In genomic region chr17:44654503-44654902, GRCm38 (mm10) we compare ENCODE assay signal across 11 mouse cellular contexts.
A peak's percentile ranks its signal among the peaks of the same experiment; 100 is the strongest.
DNase-seq lines count a peak whose midpoint lies in the region; ATAC-seq and TF ChIP-seq lines count a peak whose summit lies in the region.
"Had no signal": no experiment of that assay in that cellular context is flagged by ENCODE, and none has a peak within 500 bp of the region (broad histone marks: within the 10 kb centered on the region; RNA-seq: fewer than 3 reads in every experiment).

No protein-coding gene starts in this region.

- no peak overlapping the region for H3K4me2 ChIP-seq in hindbrain, postnatal 0 days (ENCODE audit: low read depth, low read length)
- no peak overlapping the region for H3K4me2 ChIP-seq in hindbrain, embryonic 12.5 days (replicated peaks)
- H3K4me2 ChIP-seq: embryonic facial prominence, embryonic 12.5 days; heart, embryonic 15.5 days; limb, embryonic 13.5 days had no signal

- 68% methylated on average over 4 of the region's 4 CpGs for WGBS in hindbrain, postnatal 0 days
- WGBS in hindbrain, embryonic 12.5 days = 88% methylated on average over 4 of the region's 4 CpGs

- H3K36me3 ChIP-seq in hindbrain, postnatal 0 days (ENCODE audit: insufficient read depth, low read length) = no peaks in the 10 kb centered on the region
- H3K36me3 ChIP-seq in hindbrain, embryonic 12.5 days = no peaks in the 10 kb centered on the region
- H3K36me3 ChIP-seq: embryonic facial prominence, embryonic 12.5 days; heart, embryonic 15.5 days; limb, embryonic 13.5 days had no signal

- H3K9me3 ChIP-seq in hindbrain, postnatal 0 days (ENCODE audit: low read length) = no peaks in the 10 kb centered on the region
- H3K9me3 ChIP-seq in hindbrain, embryonic 12.5 days (replicated peaks) = no peaks in the 10 kb centered on the region
- H3K9me3 ChIP-seq: embryonic facial prominence, embryonic 12.5 days; heart, embryonic 15.5 days; limb, embryonic 13.5 days had no signal

- intact Hi-C loops in gastrocnemius, postnatal 14 days (cut with DNase I; ENCODE audit: low total_unique reads) = no loop called here

- no peak overlapping the region for H3K4me3 ChIP-seq in hindbrain, postnatal 0 days (ENCODE audit: low read length)
- no peak overlapping the region for H3K4me3 ChIP-seq in hindbrain, embryonic 12.5 days
- H3K4me3 ChIP-seq: embryonic facial prominence, embryonic 12.5 days; heart, embryonic 15.5 days; limb, embryonic 13.5 days had no signal

- peak; percentile 33 for DNase-seq in hindbrain, postnatal 0 days (ENCODE audit: low spot score)
- peak; percentile 26 to 68 for DNase-seq in adrenal gland, postnatal 36 days
- peak; percentile 51 for DNase-seq in lung, postnatal 36 days
- DNase-seq in thymus, postnatal 10 days (ENCODE audit: low spot score in 2 of 2) = peak; percentile 71 to 79
- no peak for DNase-seq in layer of hippocampus, adult 11-12 months (ENCODE audit: low spot score)
- DNase-seq in gastrocnemius, postnatal 14 days = no peak
- DNase-seq in layer of hippocampus, postnatal 36 days = no peak

- H3K4me1 ChIP-seq in hindbrain, postnatal 0 days (ENCODE audit: insufficient read depth, low read length) = 0 out of 2 replicates have a peak, but pooled peaks cover 3% of the 10 kb centered on the region
- H3K4me1 ChIP-seq in hindbrain, embryonic 12.5 days = no peaks in the 10 kb centered on the region
- H3K4me1 ChIP-seq: heart, embryonic 15.5 days; limb, embryonic 13.5 days had no signal

- no peak overlapping the region for H3K9ac ChIP-seq in hindbrain, postnatal 0 days (replicated peaks; ENCODE audit: low read length)
- no peak overlapping the region for H3K9ac ChIP-seq in hindbrain, embryonic 12.5 days
- H3K9ac ChIP-seq: embryonic facial prominence, embryonic 12.5 days; heart, embryonic 15.5 days; limb, embryonic 13.5 days had no signal

- H3K27me3 ChIP-seq in hindbrain, postnatal 0 days (ENCODE audit: insufficient read depth, low read length) = no peaks in the 10 kb centered on the region
- H3K27me3 ChIP-seq in hindbrain, embryonic 12.5 days = no peaks in the 10 kb centered on the region
- H3K27me3 ChIP-seq: embryonic facial prominence, embryonic 12.5 days; heart, embryonic 15.5 days; limb, embryonic 13.5 days had no signal

- H3K27ac ChIP-seq in hindbrain, postnatal 0 days = no peak overlapping the region
- H3K27ac ChIP-seq in hindbrain, embryonic 12.5 days = no peak overlapping the region
- H3K27ac ChIP-seq: embryonic facial prominence, embryonic 12.5 days; heart, embryonic 15.5 days; limb, embryonic 13.5 days had no signal

- ATAC-seq in hindbrain, postnatal 0 days = no peak
- no peak for ATAC-seq in hindbrain, embryonic 12.5 days (ENCODE audit: low FRiP score)

- no peak for TF ChIP-seq CTCF in hindbrain, postnatal 0 days (IDR thresholded peaks at IDR 0.05; ENCODE audit: low read depth)

Comparison
In these comparisons a context has a peak if more than half of its experiments do, and no peak if none do; other contexts are left out.
1. DNase-seq: peak in hindbrain, postnatal 0 days (single experiment), adrenal gland, postnatal 36 days (2 of 2), lung, postnatal 36 days (single experiment) and thymus, postnatal 10 days (2 of 2); none in layer of hippocampus, adult 11-12 months (single experiment), gastrocnemius, postnatal 14 days (single experiment) and layer of hippocampus, postnatal 36 days (0 of 2).